Mouse (Mus musculus): ENCODE data around the gene Pank1. TPM values are rescaled to one million over a fixed set of nuclear protein-coding genes. Genes with fewer than 3 reads are reported as not detected.

Gene Pank1
- total RNA-seq, 4 experiments from 2014 or later: 39.0 to 70.9 (median 46.7) TPM

GRCm38 (mm10) chr19:34877898-34878602, 1.2 kb downstream of the Pank1 start:
- peak; percentile 93 for DNase-seq

- DNase-seq: no peak
Measured at GRCm38 (mm10) chr19:34876676-34877075, 2.6 kb downstream of the Pank1 start.

DNA sequence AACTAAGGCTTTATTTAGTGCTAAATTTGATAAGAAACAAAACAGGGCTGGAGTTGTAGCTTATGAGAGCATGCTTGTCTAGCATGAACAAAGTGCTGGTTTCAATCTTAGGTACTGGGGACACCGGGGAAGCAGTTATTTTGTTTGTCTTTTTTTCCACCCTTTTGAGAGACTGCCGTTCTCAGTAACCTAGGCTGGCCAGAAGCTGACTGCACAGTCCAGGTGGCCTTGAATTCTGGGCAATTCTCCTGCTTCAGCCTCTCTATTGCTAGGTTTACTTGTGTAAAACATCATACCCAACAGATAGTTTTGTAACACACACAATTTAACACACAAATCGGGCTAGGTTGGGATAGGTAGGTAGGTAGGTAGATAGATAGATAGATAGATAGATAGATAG, 9.9 kb downstream of the Pank1 start:
- DNase-seq: no peak

DNA sequence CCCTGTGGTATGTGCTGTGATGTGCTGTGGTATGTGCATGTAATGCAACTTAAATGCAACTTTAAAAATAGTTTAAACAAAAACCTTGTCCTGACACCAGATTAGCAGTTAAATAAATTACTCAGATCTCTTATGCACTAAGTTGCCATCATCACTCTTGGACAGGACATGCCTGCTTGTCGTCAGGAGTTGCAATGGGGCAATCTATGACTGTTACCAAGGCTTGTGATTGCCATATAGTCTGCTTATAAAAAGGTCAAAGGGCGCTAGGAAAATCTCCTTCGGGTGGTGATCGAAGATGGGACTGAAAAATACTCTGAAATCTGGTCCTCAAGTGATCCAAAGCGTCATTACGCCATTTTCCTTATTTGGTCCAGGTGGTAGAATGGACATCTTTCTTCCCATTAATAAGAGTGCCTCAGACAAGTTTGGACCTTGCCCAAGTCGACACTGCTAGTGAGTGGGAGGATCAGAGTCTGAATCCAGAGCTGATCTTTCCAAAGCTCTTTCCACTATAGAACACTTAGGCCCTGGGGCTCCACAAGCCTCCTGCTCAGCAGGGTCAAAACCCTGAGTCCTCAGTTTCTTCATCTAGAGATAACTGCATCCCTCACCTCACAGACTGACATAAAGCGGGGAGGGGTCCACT, 11.0 kb downstream of the Pank1 start:
- DNase-seq: no peak

DNA sequence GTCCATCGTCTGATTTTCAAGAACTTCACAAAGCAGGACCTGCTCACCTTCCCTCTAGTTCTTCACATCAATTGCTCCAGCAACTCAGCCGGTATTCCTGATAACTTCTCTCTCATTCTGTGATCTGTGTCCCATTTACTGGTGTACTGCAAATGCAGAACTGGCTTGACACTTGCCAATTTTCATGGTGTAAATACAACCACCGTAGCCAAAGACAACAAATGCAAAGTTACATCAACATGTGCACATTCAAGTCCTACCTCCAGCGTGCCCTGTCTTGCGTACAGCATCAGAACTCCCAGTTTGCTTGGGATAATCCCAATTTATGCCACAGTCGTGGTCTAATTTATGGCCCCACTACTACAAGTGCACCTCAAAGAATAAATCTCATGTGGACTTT, 15.5 kb downstream of the Pank1 start:
- DNase-seq: no peak

GRCm38 (mm10) chr19:34856021-34856651, 23.1 kb downstream of the Pank1 start:
- no peak for DNase-seq

DNA sequence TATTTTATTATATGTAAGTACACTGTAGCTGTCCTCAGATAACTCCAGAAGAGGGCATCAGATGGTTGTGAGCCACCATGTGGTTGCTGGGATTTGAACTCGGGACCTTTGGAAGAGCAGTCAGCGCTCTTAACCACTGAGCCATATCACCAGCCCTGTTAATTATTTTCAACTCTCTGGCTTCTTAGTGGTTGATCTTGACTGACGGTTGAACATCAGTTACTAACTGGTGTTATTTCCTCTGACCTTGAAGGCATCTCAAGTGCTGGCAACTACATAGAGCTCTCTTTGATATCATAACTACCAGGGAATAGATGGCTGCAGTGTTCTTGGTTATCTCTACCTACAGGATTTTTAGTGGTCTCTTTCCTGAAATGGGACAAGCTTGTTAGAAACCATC, 28.1 kb downstream of the Pank1 start:
- no peak for DNase-seq

DNA sequence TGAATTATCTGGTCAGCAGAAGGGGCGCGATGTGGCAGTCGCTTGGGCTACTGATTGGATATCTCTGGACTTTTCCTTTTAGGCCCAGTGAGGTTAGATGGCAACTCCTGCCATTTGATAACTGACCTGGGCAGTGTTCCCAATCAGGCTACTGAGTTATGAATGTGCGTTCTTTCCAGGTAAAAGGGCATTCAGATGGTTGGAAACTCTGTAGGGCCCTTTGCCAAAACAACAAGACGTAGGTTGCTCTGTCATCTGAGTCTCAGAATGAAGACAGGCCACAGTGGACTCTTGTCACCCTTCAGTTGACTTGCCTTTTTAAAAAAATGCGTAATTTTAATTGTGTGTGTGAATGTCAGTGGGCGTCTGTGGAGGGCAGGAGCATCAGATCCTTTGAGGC, 29.8 kb downstream of the Pank1 start:
- DNase-seq: no peak

- DNase-seq: no peak
Measured at GRCm38 (mm10) chr19:34848164-34848563, 31.1 kb downstream of the Pank1 start.

- no peak for DNase-seq
Measured at GRCm38 (mm10) chr19:34847103-34847502, 32.2 kb downstream of the Pank1 start.

- DNase-seq: no peak
Measured at GRCm38 (mm10) chr19:34846508-34847038, 32.7 kb downstream of the Pank1 start.

- DNase-seq: no peak
Measured at GRCm38 (mm10) chr19:34846005-34846404, 33.2 kb downstream of the Pank1 start.

DNA sequence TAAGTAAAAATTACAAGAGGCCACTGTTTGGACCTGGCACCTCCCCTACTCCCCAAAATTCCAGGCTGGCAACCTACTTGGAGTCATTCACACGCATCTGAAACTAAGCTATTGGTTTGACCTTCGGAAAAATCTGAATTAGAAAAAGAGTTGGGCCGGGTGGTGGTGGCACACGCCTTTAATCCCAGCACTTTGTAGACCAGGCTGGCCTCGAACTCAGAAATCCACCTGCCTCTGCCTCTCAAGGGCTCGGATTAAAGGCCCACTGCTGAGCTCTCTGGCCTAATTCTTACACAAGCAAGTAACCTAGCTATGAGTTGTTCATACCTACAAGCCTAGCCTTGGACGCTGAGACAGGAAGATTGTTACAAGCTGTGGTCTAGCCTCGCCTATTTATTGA, 33.9 kb downstream of the Pank1 start:
- DNase-seq: no peak

DNA sequence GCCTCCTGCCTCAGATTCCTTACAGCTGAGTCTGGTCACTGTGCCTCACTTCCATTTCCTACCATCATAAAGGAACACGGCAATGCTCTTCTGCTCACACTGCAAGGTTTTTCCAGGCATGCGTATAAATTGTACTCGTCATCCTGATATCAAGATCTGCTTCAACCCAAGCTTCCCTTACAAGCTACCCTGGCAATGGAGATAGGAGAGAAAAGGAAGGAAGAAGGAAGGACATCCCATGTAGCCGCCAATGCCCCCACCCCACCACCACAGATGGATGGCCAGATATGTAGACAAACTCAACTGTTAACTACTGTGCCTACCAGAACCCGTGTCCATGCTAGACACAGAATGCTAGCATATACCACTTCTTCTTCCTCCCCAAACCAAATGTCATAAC, 34.5 kb downstream of the Pank1 start:
- DNase-seq: no peak

GRCm38 (mm10) chr19:34844047-34844446, 35.2 kb downstream of the Pank1 start:
- no peak for DNase-seq

DNA sequence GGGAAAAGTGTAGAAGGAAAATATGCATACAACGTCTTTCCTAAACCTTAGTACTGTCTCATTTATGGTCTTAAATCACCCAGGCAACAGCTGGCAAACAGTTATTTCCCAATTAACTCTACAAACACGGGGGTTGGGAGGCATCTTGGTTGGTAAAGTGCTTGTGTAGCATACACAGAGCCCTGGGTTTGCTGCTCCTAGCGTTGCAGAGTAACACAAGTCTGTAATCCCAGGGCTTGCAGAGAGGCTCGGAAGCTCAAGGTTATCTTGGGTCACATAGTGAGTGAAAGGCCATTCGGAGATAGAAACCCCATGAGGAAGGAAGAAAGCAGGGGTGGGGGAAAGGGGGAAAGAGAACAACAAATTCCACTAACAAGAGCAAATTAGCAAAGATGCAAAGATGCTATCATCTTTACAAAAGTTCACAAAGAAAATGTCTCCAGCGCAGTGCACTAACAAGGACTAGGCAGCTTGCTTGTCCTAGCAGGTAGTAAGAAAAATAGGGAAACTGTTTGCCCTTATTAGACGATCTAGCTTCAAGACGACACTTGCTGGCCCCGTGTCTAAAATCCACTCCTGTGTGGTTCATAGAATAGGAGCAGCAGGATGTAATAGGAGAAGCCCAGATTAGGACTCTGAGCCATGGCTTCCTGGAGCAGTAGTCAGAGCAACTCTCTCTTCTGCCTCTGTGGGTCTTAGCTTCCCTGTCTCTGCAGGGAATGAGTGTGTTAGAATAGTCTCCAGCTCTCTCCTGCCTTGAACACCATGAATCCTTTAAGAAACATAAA, 37.3 kb downstream of the Pank1 start:
- no peak for DNase-seq

- DNase-seq: no peak
Measured at GRCm38 (mm10) chr19:34838624-34839023, 40.6 kb downstream of the Pank1 start.

- no peak for DNase-seq
Measured at GRCm38 (mm10) chr19:34831702-34832101, 47.6 kb downstream of the Pank1 start.

GRCm38 (mm10) chr19:34827916-34828635, 51.2 kb downstream of the Pank1 start:
- DNase-seq: no peak

DNA sequence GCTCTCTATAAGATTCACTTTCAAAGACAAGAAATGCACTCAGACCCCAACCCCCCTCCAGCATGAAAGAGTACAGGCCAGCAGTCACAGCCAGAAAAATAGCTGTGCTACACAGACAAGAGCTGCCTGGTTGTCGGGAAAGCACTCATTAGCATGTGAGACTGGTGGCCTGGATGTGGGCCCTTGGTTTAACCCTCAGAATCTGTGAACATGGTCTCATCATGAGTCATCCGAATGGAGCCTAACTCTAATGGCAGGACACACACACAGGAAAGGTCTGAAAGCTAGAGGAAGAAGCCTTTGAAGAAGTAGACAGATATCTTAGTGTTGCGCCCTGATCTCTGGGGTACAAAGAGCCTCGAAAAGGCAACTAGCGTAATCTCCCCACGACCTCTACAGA, 51.8 kb downstream of the Pank1 start:
- no peak for DNase-seq

GRCm38 (mm10) chr19:34825946-34826655, 53.2 kb downstream of the Pank1 start:
- no peak for DNase-seq

All from adrenal gland, adult 8-10 months (tissue).